Mouse (Mus musculus) embryonic facial prominence, embryonic 10.5 days (tissue): ENCODE results near the gene Neil3. TPM values are rescaled to one million over a fixed set of nuclear protein-coding genes. Genes with fewer than 3 reads are reported as not detected.

Source experiments
- polyA plus RNA-seq: library from polyadenylated mRNA; unstranded; fragments of >200 nt; fragmentation: Nextera tagmentation; extraction: Ambion mirVana; gene quantifications from 2 replicates; pipeline ENCODE4 v1.2.1, GENCODE M21; 2016

The Neil3 gene
- polyA plus RNA-seq, 1 experiment from 2014 or later, result 23.9 TPM

Other genes starting within 250 kb of the Neil3 start
- gene Aga, start 127.3 kb downstream of the Neil3 start, polyA plus RNA-seq, result 13.8 and 14.6 TPM in 2 replicates